Mouse (Mus musculus) gastrocnemius, adult 2 months (tissue): Measurements from ENCODE around the gene Rxra. TPM values are rescaled to one million over a fixed set of nuclear protein-coding genes. Genes with fewer than 3 reads are reported as not detected.

ENCODE experiments used
- DNase-seq: peaks from one replicate; pipeline ENCODE4 v3.0.0; 2022
- H3K27ac ChIP-seq: fragments of 200-600 bp; 2 replicates; pipeline ENCODE4 v1.8.1; 2022; ENCODE audit warnings: mild to moderate bottlenecking
- H3K4me3 ChIP-seq: fragments of 200-600 bp; 2 replicates; pipeline ENCODE4 v1.8.1; 2022; ENCODE audit warnings: mild to moderate bottlenecking, moderate library complexity
- CTCF ChIP-seq: fragments of 200-600 bp; IDR thresholded peaks from 2 replicates; pipeline ENCODE4 v1.8.1; 2022; ENCODE audit warnings: antibody characterized with exemption, mild to moderate bottlenecking, moderate library complexity
- intact Hi-C: fragments of 180-260 bp; cut with DNase I; formaldehyde crosslinking; loops from one replicate; pipeline ENCODE4 v1.15.1; 2025
- total RNA-seq, 2 experiments: library from RNA; stranded (reverse); gene quantifications; 2 replicates each; pipeline ENCODE4 v1.2.3; 2021

The Rxra gene
- total RNA-seq, 2 experiments from 2014 or later, result 118 to 120 TPM

GRCm38 (mm10) chr2:27764256-27764936 is 88.2 kb downstream of the Rxra start:
- intact Hi-C loops, result loop anchor here (10.0 kb wide), 1 partner anchor 480 kb away; no protein-coding TSS in a partner anchor
- Histone ChIP-seq H3K4me3 (no peak overlapping the region), H3K27ac (no peak overlapping the region; the same call in 1 of the 2 replicates)
- no peak for DNase-seq
- TF ChIP-seq CTCF, result no peak

GRCm38 (mm10) chr2:27764937-27765319 is 88.7 kb downstream of the Rxra start:
- DNase-seq, result peak; percentile 88
- peak; percentile 94 for TF ChIP-seq CTCF
- Histone ChIP-seq H3K4me3 (no peak overlapping the region), H3K27ac (no peak overlapping the region)
- intact Hi-C loops, result loop anchor here (1.0 to 10.0 kb wide), 2 partner anchors 213 to 480 kb away; no protein-coding TSS in a partner anchor

- Histone ChIP-seq H3K4me3 (no peak overlapping the region), H3K27ac (no peak overlapping the region)
- intact Hi-C loops, result loop anchor here (10.0 kb wide), 1 partner anchor 483 kb away; no protein-coding TSS in a partner anchor
- DNase-seq, result no peak
- TF ChIP-seq CTCF, result no peak
Observed at GRCm38 (mm10) chr2:27767773-27768172, 91.5 kb downstream of the Rxra start.

GRCm38 (mm10) chr2:27769701-27770100 is 93.5 kb downstream of the Rxra start:
- intact Hi-C loops, result loop anchor here (1.0 to 10.0 kb wide), 4 partner anchors 133 to 485 kb away; no protein-coding TSS in a partner anchor
- Histone ChIP-seq H3K4me3 (no peak overlapping the region), H3K27ac (no peak overlapping the region)
- no peak for TF ChIP-seq CTCF
- DNase-seq, result peak; percentile 28

GRCm38 (mm10) chr2:27770205-27770604 is 94.0 kb downstream of the Rxra start:
- peak; percentile 60 for TF ChIP-seq CTCF
- intact Hi-C loops, result loop anchor here (1.0 to 5.0 kb wide), 3 partner anchors 132 to 204 kb away; no protein-coding TSS in a partner anchor
- peak; percentile 75 for DNase-seq
- Histone ChIP-seq H3K27ac (no peak overlapping the region), H3K4me3 (no peak overlapping the region)

GRCm38 (mm10) chr2:27771936-27772335 is 95.7 kb downstream of the Rxra start:
- peak; percentile 91 for DNase-seq
- peak; percentile 98 for TF ChIP-seq CTCF
- no peak overlapping the region for H3K4me3 ChIP-seq
- H3K27ac ChIP-seq, result peak overlapping the region; percentile 86
- intact Hi-C loops, result loop anchor here (1.0 to 5.0 kb wide), 4 partner anchors 115 to 197 kb away; partner anchors contain the start of gene Col5a1

GRCm38 (mm10) chr2:27772841-27773388 is 96.7 kb downstream of the Rxra start:
- no peak for TF ChIP-seq CTCF
- intact Hi-C loops, result loop anchor here (2.0 to 5.0 kb wide), 3 partner anchors 114 to 144 kb away; partner anchors contain the start of gene Col5a1

GRCm38 (mm10) chr2:27773980-27774730 is 97.9 kb downstream of the Rxra start:
- peak; percentile 87 for DNase-seq
- intact Hi-C loops, result loop anchor here (2.0 to 5.0 kb wide), 3 partner anchors 113 to 143 kb away; partner anchors contain the start of gene Col5a1
- H3K27ac ChIP-seq, result peak overlapping the region; percentile 86
- peak overlapping the region; percentile 23 for H3K4me3 ChIP-seq
- no peak for TF ChIP-seq CTCF

More at GRCm38 (mm10) chr2:27772841-27773388, 96.7 kb downstream of the Rxra start:
- no peak overlapping the region for H3K4me3 ChIP-seq
- peak overlapping the region; percentile 86 for H3K27ac ChIP-seq
- DNase-seq, result peak; percentile 24

GRCm38 (mm10) chr2:27775006-27775405 is 98.8 kb downstream of the Rxra start:
- TF ChIP-seq CTCF, result no peak
- Histone ChIP-seq H3K4me3 (no peak overlapping the region), H3K27ac (peak overlapping the region; percentile 86)
- DNase-seq, result peak; percentile 24
- intact Hi-C loops, result no loop called here

GRCm38 (mm10) chr2:27775625-27776024 is 99.4 kb downstream of the Rxra start:
- DNase-seq, result peak; percentile 70
- TF ChIP-seq CTCF, result peak; percentile 34
- Histone ChIP-seq H3K27ac (peak overlapping the region; percentile 86), H3K4me3 (no peak overlapping the region)
- intact Hi-C loops, result no loop called here

GRCm38 (mm10) chr2:27777756-27778155 is 101.5 kb downstream of the Rxra start:
- intact Hi-C loops, result no loop called here
- no peak for TF ChIP-seq CTCF
- no peak for DNase-seq
- H3K4me3 ChIP-seq, result no peak overlapping the region
- H3K27ac ChIP-seq, result no peak overlapping the region

GRCm38 (mm10) chr2:27778289-27778688 is 102.0 kb downstream of the Rxra start:
- no peak for TF ChIP-seq CTCF
- Histone ChIP-seq H3K4me3 (no peak overlapping the region), H3K27ac (no peak overlapping the region)
- intact Hi-C loops, result no loop called here
- DNase-seq, result no peak
